Mouse (Mus musculus): ENCODE measurements at regions not wholly inside any gene's neighbourhood (a gene's known extent, or its start where the extent isn't known, plus 50 kb on each side); places are given as distances from the start of the nearest gene placed in this dataset.

- DNase-seq (ENCODE audit: low spot score in 2 of 2) = no peak
These were observed 237.3 kb downstream of the Rplp1 start for GRCm38 (mm10) chr9:61677037-61677436.

GRCm38 (mm10) chr9:61675366-61675765 lies 239.0 kb downstream of the Rplp1 start:
- DNase-seq (ENCODE audit: low spot score in 2 of 2) = no peak

GRCm38 (mm10) chr9:61673575-61674203 lies 240.7 kb downstream of the Rplp1 start:
- DNase-seq (ENCODE audit: low spot score in 2 of 2) = no peak

- DNase-seq (ENCODE audit: low spot score in 2 of 2) = no peak
These were observed 243.4 kb downstream of the Rplp1 start for GRCm38 (mm10) chr9:61670986-61671385.

GRCm38 (mm10) chr9:61669729-61670520 lies 244.4 kb downstream of the Rplp1 start:
- DNase-seq (ENCODE audit: low spot score in 2 of 2) = no peak

GRCm38 (mm10) chr9:61668723-61669122 lies 245.6 kb downstream of the Rplp1 start:
- no peak for DNase-seq (ENCODE audit: low spot score in 2 of 2)

GRCm38 (mm10) chr9:61668157-61668697 lies 246.1 kb downstream of the Rplp1 start:
- no peak for DNase-seq (ENCODE audit: low spot score in 2 of 2)

- DNase-seq (ENCODE audit: low spot score in 2 of 2) = no peak
These were observed 246.8 kb downstream of the Rplp1 start for GRCm38 (mm10) chr9:61667453-61668074.

- DNase-seq (ENCODE audit: low spot score in 2 of 2) = no peak
These were observed 247.5 kb downstream of the Rplp1 start for GRCm38 (mm10) chr9:61666761-61667332.

- no peak for DNase-seq (ENCODE audit: low spot score in 2 of 2)
These were observed 248.2 kb downstream of the Rplp1 start for GRCm38 (mm10) chr9:61666118-61666517.

- no peak for DNase-seq (ENCODE audit: low spot score in 2 of 2)
These were observed 249.1 kb downstream of the Rplp1 start for GRCm38 (mm10) chr9:61665254-61665653.

- no peak for DNase-seq (ENCODE audit: low spot score in 2 of 2)
These were observed 250.2 kb downstream of the Rplp1 start for GRCm38 (mm10) chr9:61664000-61664622.

GRCm38 (mm10) chr9:61662055-61663028 lies 252.0 kb downstream of the Rplp1 start:
- no peak for DNase-seq (ENCODE audit: low spot score in 2 of 2)

- no peak for DNase-seq (ENCODE audit: low spot score in 2 of 2)
These were observed 254.2 kb downstream of the Rplp1 start for GRCm38 (mm10) chr9:61660191-61660590.

GRCm38 (mm10) chr9:61657996-61658395 lies 256.3 kb downstream of the Rplp1 start:
- DNase-seq (ENCODE audit: low spot score in 2 of 2) = no peak

- DNase-seq (ENCODE audit: low spot score in 2 of 2) = peak; percentile 33 to 68
These were observed 258.8 kb downstream of the Rplp1 start for GRCm38 (mm10) chr9:61655433-61655981.

- peak in 1 of 2 experiments; percentile 64 for DNase-seq (ENCODE audit: low spot score in 2 of 2)
These were observed 268.5 kb downstream of the Rplp1 start for GRCm38 (mm10) chr9:61645661-61646425.

GRCm38 (mm10) chr9:61640739-61641138 lies 268.6 kb downstream of the Tle3 start:
- no peak for DNase-seq (ENCODE audit: low spot score in 2 of 2)

- DNase-seq (ENCODE audit: low spot score in 2 of 2) = no peak
These were observed 266.7 kb downstream of the Tle3 start for GRCm38 (mm10) chr9:61638908-61639307.
